Mouse (Mus musculus) spleen, adult 2 months (tissue): ENCODE measurements at regions not wholly inside any gene's neighbourhood (a gene's known extent, or its start where the extent isn't known, plus 50 kb on each side); places are given as distances from the start of the nearest gene placed in this dataset.

ENCODE experiments used
- DNase-seq, 2 experiments: peaks; one replicate each; pipeline versions ENCODE4 v3.0.0 to v3.0.0-alpha.2; 2012 to 2021; ENCODE audit warnings: low spot score in 2 of 2, low read depth in 1 of 2
- H3K27ac ChIP-seq: fragments of 200-500 bp; 2 replicates; pipeline ENCODE4 v1.5.1; 2012; ENCODE audit warnings: low read length, inconsistent platforms; ENCODE audit not compliant: insufficient read depth
- H3K27me3 ChIP-seq: fragments of 200-500 bp; 2 replicates; pipeline ENCODE4 v1.6.1; 2012; ENCODE audit warnings: mild to moderate bottlenecking, moderate library complexity, low read length, inconsistent platforms; ENCODE audit not compliant: control insufficient read depth, insufficient read depth
- H3K36me3 ChIP-seq: fragments of 200-500 bp; 2 replicates; pipeline ENCODE4 v1.6.1; 2012; ENCODE audit warnings: mild to moderate bottlenecking, low read length, inconsistent platforms; ENCODE audit not compliant: control insufficient read depth, insufficient read depth
- H3K4me1 ChIP-seq: fragments of 200-500 bp; 2 replicates; pipeline ENCODE4 v1.6.1; 2011; ENCODE audit warnings: inconsistent platforms; ENCODE audit not compliant: control insufficient read depth, insufficient read depth, insufficient read length
- H3K4me3 ChIP-seq: fragments of 200-500 bp; 2 replicates; pipeline ENCODE4 v1.5.1; 2011; ENCODE audit warnings: mild to moderate bottlenecking, inconsistent platforms; ENCODE audit not compliant: insufficient read depth, insufficient read length; ENCODE audit errors: extremely low read depth
- CTCF ChIP-seq: fragments of 200-500 bp; IDR thresholded peaks from 2 replicates; pipeline ENCODE4 v1.5.1; 2011; ENCODE audit warnings: mild to moderate bottlenecking, inconsistent platforms; ENCODE audit not compliant: insufficient read depth, insufficient read length, insufficient replicate concordance; ENCODE audit errors: extremely low read depth
- POLR2A ChIP-seq: fragments of 200-500 bp; IDR thresholded peaks from 2 replicates; pipeline ENCODE4 v1.6.1; 2011; ENCODE audit warnings: low read depth, low read length, inconsistent platforms
- WGBS: fragments of 180-500 bp; shearing (Covaris S2); methylation state at CpG from one replicate; pipeline ENCODE4 v1.1.7; 2018; 5-methylcytosine and 5-hydroxymethylcytosine counted together

GRCm38 (mm10) chr9:41834487-41835404 is 289.4 kb downstream of the Sorl1 start:
- TF ChIP-seq POLR2A (no peak), CTCF (no peak)
- Histone ChIP-seq H3K36me3 (no peaks in the 10 kb centered on the region), H3K4me3 (no peak overlapping the region), H3K27ac (no peak overlapping the region), H3K27me3 (no peaks in the 10 kb centered on the region), H3K4me1 (no peaks in the 10 kb centered on the region)
- DNase-seq = no peak
- 78% methylated on average over 11 of the region's 11 CpGs for WGBS

- no peaks in the 10 kb centered on the region for H3K27me3 ChIP-seq
- H3K4me3 ChIP-seq = no peak overlapping the region
- no peaks in the 10 kb centered on the region for H3K36me3 ChIP-seq
- WGBS = 83% methylated on average over 1 of the region's 1 CpGs
- no peak overlapping the region for H3K27ac ChIP-seq
- TF ChIP-seq CTCF = no peak
- TF ChIP-seq POLR2A = no peak
- DNase-seq = no peak
- H3K4me1 ChIP-seq = no peaks in the 10 kb centered on the region
These were observed 290.7 kb downstream of the Sorl1 start for GRCm38 (mm10) chr9:41833408-41833807.

- Histone ChIP-seq H3K4me3 (no peak overlapping the region), H3K36me3 (no peaks in the 10 kb centered on the region), H3K27ac (no peak overlapping the region), H3K27me3 (no peaks in the 10 kb centered on the region), H3K4me1 (no peaks in the 10 kb centered on the region)
- TF ChIP-seq CTCF (no peak), POLR2A (no peak)
- 87% methylated on average over 4 of the region's 4 CpGs for WGBS
- no peak for DNase-seq
These were observed 296.7 kb downstream of the Sorl1 start for GRCm38 (mm10) chr9:41827356-41827755.

- H3K4me3 ChIP-seq = no peak overlapping the region
- no peaks in the 10 kb centered on the region for H3K4me1 ChIP-seq
- H3K27me3 ChIP-seq = no peaks in the 10 kb centered on the region
- no peak overlapping the region for H3K27ac ChIP-seq
- WGBS = 65% methylated on average over 4 of the region's 4 CpGs
- DNase-seq = no peak
- TF ChIP-seq CTCF = no peak
- no peak for TF ChIP-seq POLR2A
- H3K36me3 ChIP-seq = no peaks in the 10 kb centered on the region
These were observed 302.7 kb downstream of the Sorl1 start for GRCm38 (mm10) chr9:41821401-41821800.

- Histone ChIP-seq H3K4me1 (no peaks in the 10 kb centered on the region), H3K36me3 (no peaks in the 10 kb centered on the region), H3K27me3 (no peaks in the 10 kb centered on the region), H3K4me3 (no peak overlapping the region), H3K27ac (no peak overlapping the region)
- no peak for DNase-seq
- 72% methylated on average over 11 of the region's 11 CpGs for WGBS
- no peak for TF ChIP-seq CTCF
- no peak for TF ChIP-seq POLR2A
These were observed 306.2 kb downstream of the Sorl1 start for GRCm38 (mm10) chr9:41817740-41818461.

GRCm38 (mm10) chr9:41815921-41816320 is 308.2 kb downstream of the Sorl1 start:
- 53% methylated on average over 2 of the region's 2 CpGs for WGBS
- Histone ChIP-seq H3K27ac (no peak overlapping the region), H3K4me3 (no peak overlapping the region), H3K27me3 (no peaks in the 10 kb centered on the region), H3K4me1 (no peaks in the 10 kb centered on the region), H3K36me3 (no peaks in the 10 kb centered on the region)
- no peak for DNase-seq
- TF ChIP-seq CTCF (no peak), POLR2A (no peak)

GRCm38 (mm10) chr9:41809291-41809690 is 314.8 kb downstream of the Sorl1 start:
- TF ChIP-seq POLR2A = no peak
- no peak for TF ChIP-seq CTCF
- Histone ChIP-seq H3K36me3 (no peaks in the 10 kb centered on the region), H3K27ac (peak overlapping the region; percentile 41; the same call in 1 of the 2 replicates), H3K4me1 (no peaks in the 10 kb centered on the region), H3K27me3 (no peaks in the 10 kb centered on the region), H3K4me3 (no peak overlapping the region)
- no peak for DNase-seq
- 76% methylated on average over 4 of the region's 4 CpGs for WGBS
